Mouse (Mus musculus) ES-E14 (cell line): ENCODE data around the gene Exoc3l.

Experiments used
- CHD2 ChIP-seq: IDR thresholded peaks from 2 replicates; pipeline ENCODE4 v1.6.1; 2014; ENCODE audit warnings: mild to moderate bottlenecking, low read depth, low read length, inconsistent platforms
- HCFC1 ChIP-seq: IDR thresholded peaks from 2 replicates; pipeline ENCODE4 v1.6.1; 2012; ENCODE audit warnings: low read length, inconsistent platforms, borderline replicate concordance; ENCODE audit not compliant: insufficient read depth
- MAFK ChIP-seq: IDR thresholded peaks from 2 replicates; pipeline ENCODE4 v1.6.1; 2014; ENCODE audit warnings: mild to moderate bottlenecking, low read depth, low read length, inconsistent platforms; ENCODE audit not compliant: insufficient read depth
- ZC3H11A ChIP-seq: IDR thresholded peaks from 2 replicates; pipeline ENCODE4 v1.6.1; 2012; ENCODE audit warnings: low read depth, mild to moderate bottlenecking, inconsistent platforms, low read length, borderline replicate concordance
- ZNF384 ChIP-seq: IDR thresholded peaks from 2 replicates; pipeline ENCODE4 v1.6.1; 2012; ENCODE audit warnings: low read depth, low read length, inconsistent platforms

- TF ChIP-seq ZC3H11A (no peak), CHD2 (no peak), MAFK (no peak), HCFC1 (no peak), ZNF384 (no peak)
These were observed 20.5 kb downstream of the Exoc3l start for GRCm38 (mm10) chr8:105275387-105275786.
